Mouse (Mus musculus) lung, postnatal 36 days (tissue): ENCODE measurements around the gene Apol11a.
"Not testable (repeated sequence)": the region's sequence is repeated elsewhere in the genome, so short reads cannot be mapped to it uniquely, and the experiment has no call there.

Experiments
- DNase-seq: peaks from one replicate; pipeline ENCODE4 v3.0.0; 2022; ENCODE audit warnings: mixed read lengths

Apol11a gene

GRCm38 (mm10) chr15:77507966-77508365 lies at the start of gene Apol11a:
Gene Apol11a (plus strand): TSS chr15:77508271.
- not testable (repeated sequence) for DNase-seq

DNA sequence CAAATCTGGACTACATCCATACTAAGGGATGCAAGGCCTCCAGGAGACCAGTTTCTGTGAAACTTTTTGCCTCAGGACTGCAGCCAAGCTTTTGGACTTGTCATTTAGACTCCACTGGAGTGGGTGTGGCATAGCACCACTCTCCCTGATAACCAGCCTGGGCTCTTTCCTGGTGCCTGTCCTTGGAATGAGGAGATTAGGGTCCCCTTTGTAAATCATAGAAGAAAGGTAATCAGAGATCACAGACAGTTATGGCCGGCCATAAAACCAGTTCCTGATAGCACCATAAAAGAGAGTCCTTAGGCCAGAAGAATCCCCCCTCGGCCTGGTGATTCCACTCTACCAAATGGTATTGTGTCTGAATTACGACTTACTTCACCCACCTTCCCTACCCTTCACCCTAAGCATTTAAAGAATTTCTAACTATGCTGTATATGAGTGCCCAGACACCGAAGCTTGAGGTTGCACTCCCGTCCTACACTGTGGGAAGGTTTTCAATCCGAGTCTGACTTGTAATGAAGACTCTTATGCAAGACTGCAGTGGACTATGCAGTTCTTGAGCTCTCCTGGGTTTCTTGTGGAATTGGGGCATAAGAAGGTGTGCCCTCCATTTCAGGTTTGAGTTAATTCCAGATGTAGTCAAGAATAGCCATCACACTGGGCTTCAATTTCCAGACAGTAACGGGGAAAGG lies 33.2 kb upstream of the Apol11a start:
- not testable (repeated sequence) for DNase-seq

DNA sequence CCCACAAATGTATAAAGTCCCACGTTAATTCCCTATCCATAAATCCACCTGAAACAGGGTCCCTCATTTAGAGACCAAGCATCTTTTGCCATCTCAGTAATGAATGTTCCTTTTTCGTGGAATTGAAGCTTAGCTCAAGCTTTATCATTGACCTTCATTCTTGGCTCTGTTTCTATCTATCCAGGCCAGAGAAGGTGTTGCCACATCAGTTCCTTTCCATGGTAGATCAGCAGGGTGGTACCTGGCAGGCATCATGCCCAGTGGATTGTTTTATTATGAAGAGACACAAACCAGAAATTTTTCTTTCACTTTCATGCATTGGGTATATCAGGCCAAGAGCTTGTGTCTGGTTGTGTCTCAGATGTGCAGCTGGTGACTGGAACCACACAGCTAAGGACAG lies 31.4 kb upstream of the Apol11a start, which contains the start of gene Apol10a:
TSS of gene Apol10a (plus strand) at position 355 of the 400 bp plus-strand sequence.
- DNase-seq, result not testable (repeated sequence)

GRCm38 (mm10) chr15:77482140-77482794 lies 25.8 kb upstream of the Apol11a start:
- DNase-seq, result no peak

DNA sequence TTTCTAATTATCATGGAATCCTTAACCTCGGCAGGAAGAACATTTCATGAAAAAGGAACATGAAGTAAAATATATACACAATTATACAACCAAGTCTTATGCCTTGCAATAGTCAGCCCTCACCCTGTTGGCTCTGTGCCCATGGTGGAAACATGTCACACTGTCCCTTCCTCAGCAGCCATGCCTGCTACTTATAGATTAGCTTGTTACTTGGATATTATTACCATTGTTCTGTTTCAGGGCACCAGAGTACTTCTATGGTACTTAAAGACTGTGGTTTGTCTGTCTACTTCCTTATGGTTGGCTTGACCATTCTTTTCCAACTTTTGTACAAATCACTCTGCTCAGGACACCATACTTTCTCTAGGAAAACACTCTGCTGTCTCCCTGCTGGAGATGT lies 14.9 kb upstream of the Apol11a start:
- not testable (repeated sequence) for DNase-seq

DNA sequence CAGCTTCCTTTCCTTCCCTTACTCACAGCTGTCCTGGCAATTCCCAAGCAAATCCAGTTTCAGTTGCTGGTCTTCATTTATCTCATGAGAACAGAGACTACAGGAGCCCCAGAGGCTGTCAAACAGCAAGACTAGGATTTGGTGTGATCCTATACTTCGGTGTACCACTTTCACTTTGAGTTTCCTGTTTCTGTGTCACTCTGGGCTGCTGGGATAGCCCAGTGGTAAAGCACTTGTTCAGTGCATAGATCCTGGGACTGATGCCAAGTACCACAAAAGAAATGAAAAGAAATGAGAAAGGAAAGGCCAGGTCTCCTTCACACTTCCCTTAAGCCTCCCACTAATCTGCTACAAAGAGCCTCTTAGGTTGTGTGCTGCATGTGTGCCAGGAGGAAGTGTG lies 13.4 kb upstream of the Apol11a start:
- not testable (repeated sequence) for DNase-seq

DNA sequence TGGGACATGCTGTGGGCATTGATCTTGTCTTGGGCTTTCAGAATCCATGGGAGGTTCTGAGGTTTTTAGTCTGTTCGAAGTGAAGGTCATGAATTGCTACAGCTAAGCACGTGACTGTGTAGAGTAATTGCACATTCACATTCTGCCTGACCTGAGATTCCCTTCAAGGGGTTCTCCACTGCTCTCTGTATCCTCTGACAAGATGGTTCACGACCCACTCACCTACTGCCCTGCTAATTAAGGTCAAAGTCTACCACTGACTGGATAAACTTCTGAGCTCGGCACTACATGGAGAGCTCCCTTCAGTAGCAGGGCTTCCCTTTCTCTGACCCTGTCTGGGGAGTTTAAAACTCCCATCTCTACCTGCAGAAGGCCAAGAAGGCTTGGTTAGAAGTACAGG lies 12.5 kb downstream of the Apol11a start:
- DNase-seq, result not testable (repeated sequence)

DNA sequence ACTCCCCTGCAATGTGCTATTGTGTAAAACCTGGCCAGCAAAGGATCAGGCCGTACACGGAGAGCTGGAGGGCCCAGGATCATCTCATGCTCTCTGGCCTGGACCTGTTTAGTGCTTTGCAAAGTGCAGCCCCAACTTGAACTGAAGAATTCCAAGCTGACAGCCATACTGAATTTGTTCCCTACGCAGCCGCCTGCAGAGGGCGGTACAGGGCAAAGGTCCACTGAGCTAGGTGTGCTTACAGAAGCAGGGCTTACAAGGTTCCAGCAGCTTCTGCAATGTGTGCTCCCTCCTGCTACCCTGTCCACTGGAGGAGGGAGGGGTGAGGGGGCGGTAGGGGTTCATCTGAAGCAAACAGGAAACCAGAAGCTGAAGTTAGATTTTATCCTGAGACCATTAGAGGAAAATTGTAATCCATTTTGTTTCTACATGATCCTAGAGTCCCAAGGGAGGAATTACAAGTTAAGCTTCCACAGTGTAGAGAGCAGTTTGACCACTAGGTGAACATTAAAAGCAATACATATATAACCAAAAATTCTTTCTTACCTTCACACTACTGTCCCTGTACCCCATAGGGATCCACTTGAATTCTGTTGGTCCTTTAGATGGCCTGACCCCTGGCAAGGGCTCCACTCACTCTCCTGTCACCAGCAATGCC lies 15.2 kb downstream of the Apol11a start:
- DNase-seq, result peak; percentile 79

DNA sequence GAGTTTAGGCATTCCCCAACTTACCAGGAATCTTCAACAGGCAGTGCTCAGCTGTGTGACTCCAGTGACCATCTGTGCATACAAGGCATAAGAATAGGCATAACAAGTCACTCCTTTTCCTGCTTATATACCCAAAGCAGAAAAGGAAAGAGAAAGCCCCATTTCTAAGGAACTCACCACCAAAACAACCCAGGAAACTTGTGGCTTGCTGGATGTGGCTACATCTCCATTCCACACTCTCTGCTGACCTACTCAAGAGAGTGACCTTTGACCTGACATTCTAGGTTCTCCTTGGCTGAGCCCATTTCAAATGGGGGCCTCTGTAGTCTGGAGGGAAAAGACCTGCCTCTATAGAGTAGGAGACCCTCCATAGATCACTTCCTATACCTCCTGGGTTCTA lies 25.1 kb downstream of the Apol11a start, which contains the start of gene Apol7c:
TSS of gene Apol7c (minus strand) at position 101 of the 400 bp plus-strand sequence.
- DNase-seq, result no peak

GRCm38 (mm10) chr15:77539221-77539620 lies 31.1 kb downstream of the Apol11a start:
- DNase-seq, result not testable (repeated sequence)

DNA sequence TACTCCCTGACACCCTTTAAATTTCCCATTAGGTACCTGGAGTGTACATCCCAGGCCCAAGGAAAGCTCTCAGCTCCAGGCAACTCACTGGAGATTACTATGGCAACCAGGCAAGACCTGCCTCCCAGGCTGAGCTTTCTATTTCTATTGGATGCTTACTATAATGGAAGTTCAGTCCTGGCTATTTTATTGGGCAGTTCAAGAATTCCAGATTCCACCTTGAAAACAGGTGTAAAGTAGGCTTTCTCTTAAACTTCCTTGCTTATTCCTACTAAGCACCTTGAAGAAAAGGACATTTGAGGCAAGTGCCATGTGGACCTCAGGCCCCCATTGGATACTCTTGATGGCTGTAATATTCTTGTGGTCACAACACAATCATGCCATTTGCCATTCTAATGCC lies 53.7 kb downstream of the Apol11a start, which contains the start of gene 1700025B11Rik:
TSS of gene 1700025B11Rik (minus strand) at position 101 of the 400 bp plus-strand sequence.
- DNase-seq, result no peak

- no peak for DNase-seq
These were observed 55.1 kb downstream of the Apol11a start for GRCm38 (mm10) chr15:77563219-77563618.
